ENCODE assay signal across 7 mouse cellular contexts in genomic region chr10:120477501-120477900, GRCm38 (mm10). TPM values are rescaled to one million over a fixed set of nuclear protein-coding genes. Genes with fewer than 3 reads are reported as not detected.
A peak's percentile ranks its signal among the peaks of the same experiment; 100 is the strongest.
DNase-seq lines count a peak whose midpoint lies in the region; ATAC-seq and TF ChIP-seq lines count a peak whose summit lies in the region.

No protein-coding gene starts in this region.

- H3K9me3 ChIP-seq in embryonic facial prominence, embryonic 14.5 days (ENCODE audit: control insufficient read depth, low read length): no peaks in the 10 kb centered on the region
- no peaks in the 10 kb centered on the region for H3K9me3 ChIP-seq in intestine, embryonic 15.5 days

- WGBS in embryonic facial prominence, embryonic 14.5 days: under 1% methylated on average over 21 of the region's 21 CpGs
- WGBS in intestine, embryonic 15.5 days: under 1% methylated on average over 21 of the region's 21 CpGs

- H3K79me2 ChIP-seq in C2C12 (ENCODE audit: control insufficient read depth, insufficient read depth): peaks cover 49% of the 10 kb centered on the region

- DNase-seq in 3134 (ENCODE audit: extremely low read depth, insufficient read length, low spot score): peak; percentile 76
- DNase-seq in embryonic facial prominence, embryonic 14.5 days (ENCODE audit: low spot score): peak; percentile 62
- no peak for DNase-seq in testis, postnatal 14 days (ENCODE audit: low spot score)

- H3K4me3 ChIP-seq in C2C12 (ENCODE audit: insufficient read depth, poor library complexity, severe bottlenecking): peak overlapping the region; percentile 92
- peak overlapping the region; percentile 75 for H3K4me3 ChIP-seq in embryonic facial prominence, embryonic 14.5 days (ENCODE audit: low read depth, low read length)
- peak overlapping the region; percentile 82 for H3K4me3 ChIP-seq in intestine, embryonic 15.5 days (replicated peaks)

- H3ac ChIP-seq in C2C12 (ENCODE audit: control insufficient read depth, insufficient read length, low read depth): peak overlapping the region; percentile 100

- peaks cover 18% of the 10 kb centered on the region for H3K36me3 ChIP-seq in C2C12 (ENCODE audit: control insufficient read depth, insufficient read depth)
- H3K36me3 ChIP-seq in embryonic facial prominence, embryonic 14.5 days (ENCODE audit: control insufficient read depth, insufficient read depth, low read length): no peaks in the 10 kb centered on the region
- no peaks in the 10 kb centered on the region for H3K36me3 ChIP-seq in intestine, embryonic 15.5 days

- peak overlapping the region; percentile 96 for H3K9ac ChIP-seq in embryonic facial prominence, embryonic 14.5 days (ENCODE audit: low read depth, low read length)
- H3K9ac ChIP-seq in intestine, embryonic 15.5 days: peak overlapping the region; percentile 99

- H3K79me3 ChIP-seq in C2C12 (ENCODE audit: low read depth): peaks cover 29% of the 10 kb centered on the region

- peak overlapping the region; percentile 99 for H3K4me2 ChIP-seq in embryonic facial prominence, embryonic 14.5 days (ENCODE audit: low read depth, low read length)
- peak overlapping the region; percentile 98 for H3K4me2 ChIP-seq in intestine, embryonic 15.5 days (replicated peaks)

- H3K4me1 ChIP-seq in embryonic facial prominence, embryonic 14.5 days (ENCODE audit: control insufficient read depth, insufficient read depth, low read length): no peaks in the 10 kb centered on the region
- H3K4me1 ChIP-seq in intestine, embryonic 15.5 days (replicated peaks): 0 out of 2 replicates have a peak, but pooled peaks cover 8% of the 10 kb centered on the region

- no peak for TF ChIP-seq CTCF in C2C12 (IDR thresholded peaks at IDR 0.05; ENCODE audit: control insufficient read depth, insufficient read depth, insufficient read length)

- ATAC-seq in embryonic facial prominence, embryonic 14.5 days (ENCODE audit: low read depth): no peak
- peak; percentile 28 for ATAC-seq in intestine, embryonic 15.5 days
- ATAC-seq in megakaryocyte progenitor cell, adult 5-6 weeks (replicated peaks; ENCODE audit: poor library complexity): 0 out of 2 replicates have a peak, but pooled peaks have one; percentile 5
- ATAC-seq in inflammation-experienced regulatory T-cells, adult 6 months: no peak

- H3K27me3 ChIP-seq in C2C12 (ENCODE audit: control insufficient read depth, insufficient read depth, insufficient read length): no peaks in the 10 kb centered on the region
- no peaks in the 10 kb centered on the region for H3K27me3 ChIP-seq in embryonic facial prominence, embryonic 14.5 days (replicated peaks; ENCODE audit: control insufficient read depth, insufficient read depth, low read length)
- H3K27me3 ChIP-seq in intestine, embryonic 15.5 days (replicated peaks): no peaks in the 10 kb centered on the region

- H3K27ac ChIP-seq in embryonic facial prominence, embryonic 14.5 days (replicated peaks; ENCODE audit: low read depth, low read length): peak overlapping the region; percentile 92
- H3K27ac ChIP-seq in intestine, embryonic 15.5 days: peak overlapping the region; percentile 97

TF ChIP-seq in C2C12, 6 proteins besides CTCF, POLR2A, EP300 and RAD21:
- TF ChIP-seq USF1 (IDR thresholded peaks at IDR 0.05; ENCODE audit: low read depth) (no peak), FOSL1 (IDR thresholded peaks at IDR 0.05; ENCODE audit: insufficient read depth, low read length, poor library complexity, severe bottlenecking) (no peak), MYOD1 (IDR thresholded peaks at IDR 0.05; ENCODE audit: control insufficient read depth, insufficient read length, low read depth) (no peak), MAX (IDR thresholded peaks at IDR 0.05) (peak; percentile 14), MYOG (IDR thresholded peaks at IDR 0.05; ENCODE audit: control insufficient read depth, extremely low read depth, insufficient read length) (no peak), CEBPB (IDR thresholded peaks at IDR 0.05; ENCODE audit: low read depth) (no peak)

RNA-seq across cellular contexts. Expression of gene Hmga2, which starts 1.2 kb away (rescaled TPM):
- 59.9 TPM for polyA plus RNA-seq in C2C12 (2012; fragmentation: generic; extraction: Trizol)
- polyA plus RNA-seq in embryonic facial prominence, embryonic 14.5 days (2014; fragmentation: Nextera tagmentation; extraction: Ambion mirVana): 11.1 and 18.0 TPM in 2 replicates
- 33.9 and 41.2 TPM in 2 replicates for polyA plus RNA-seq in intestine, embryonic 15.5 days (2015; fragmentation: Nextera tagmentation; extraction: Ambion mirVana)
- total RNA-seq in megakaryocyte progenitor cell, adult 5-6 weeks (2015): 2.9 and 4.3 TPM in 2 replicates
- 0.50 and 1.4 TPM in 2 replicates for total RNA-seq in megakaryocyte progenitor cell, adult 5-6 weeks (2017)
- under 1 TPM in 2 of 3 experiments, not detected in 1; 0.16 to 0.59 TPM for polyA plus RNA-seq in inflammation-experienced regulatory T-cells, adult 6 months (2017; shearing (Covaris generic))

Comparison
In these comparisons a context has a peak if more than half of its experiments do, and no peak if none do; other contexts are left out.
1. ATAC-seq: peak in intestine, embryonic 15.5 days (single experiment) and megakaryocyte progenitor cell, adult 5-6 weeks (single experiment); none in embryonic facial prominence, embryonic 14.5 days (single experiment) and inflammation-experienced regulatory T-cells, adult 6 months (single experiment).
2. Peak in every context shown above with its lines, with median percentiles within 50 percentile points of each other: H3K4me3 ChIP-seq.